Mouse (Mus musculus): ENCODE data around the gene Gm17469. TPM values are rescaled to one million over a fixed set of nuclear protein-coding genes. Genes with fewer than 3 reads are reported as not detected.
"Not testable (repeated sequence)": the region's sequence is repeated elsewhere in the genome, so short reads cannot be mapped to it uniquely, and the experiment has no call there.

The Gm17469 gene
- not detected in 2 replicates for polyA plus RNA-seq (2012; rRNA removed)

- WGBS: no CpG with 5 or more reads among the region's 4 CpGs
- not testable (repeated sequence) for H3K27ac ChIP-seq (ENCODE audit: insufficient read depth, low read depth, low read length); H3K36me3 ChIP-seq (ENCODE audit: control insufficient read depth, insufficient read depth, low read length); H3K4me1 ChIP-seq (ENCODE audit: control insufficient read depth, insufficient read depth, low read length); DNase-seq; H3K27me3 ChIP-seq (replicated peaks; ENCODE audit: control insufficient read depth, insufficient read depth, low read length); H3K4me3 ChIP-seq (ENCODE audit: insufficient read depth, low read depth, low read length)
Observed at GRCm38 (mm10) chrX:124629593-124629992, at the start of gene Gm17469. Gene Gm17469 (plus strand): TSS chrX:124629893.

Other genes starting within 250 kb of the Gm17469 start
- gene Gm17584, start 129.3 kb upstream of the Gm17469 start, polyA plus RNA-seq (2012; rRNA removed): not detected in 2 replicates

All from kidney, adult 2 months (tissue).